Mouse (Mus musculus): ENCODE measurements around the gene H13. TPM values are rescaled to one million over a fixed set of nuclear protein-coding genes. Genes with fewer than 3 reads are reported as not detected.

H13 gene
- polyA plus RNA-seq, 1 experiment from 2014 or later: 169 TPM

DNA sequence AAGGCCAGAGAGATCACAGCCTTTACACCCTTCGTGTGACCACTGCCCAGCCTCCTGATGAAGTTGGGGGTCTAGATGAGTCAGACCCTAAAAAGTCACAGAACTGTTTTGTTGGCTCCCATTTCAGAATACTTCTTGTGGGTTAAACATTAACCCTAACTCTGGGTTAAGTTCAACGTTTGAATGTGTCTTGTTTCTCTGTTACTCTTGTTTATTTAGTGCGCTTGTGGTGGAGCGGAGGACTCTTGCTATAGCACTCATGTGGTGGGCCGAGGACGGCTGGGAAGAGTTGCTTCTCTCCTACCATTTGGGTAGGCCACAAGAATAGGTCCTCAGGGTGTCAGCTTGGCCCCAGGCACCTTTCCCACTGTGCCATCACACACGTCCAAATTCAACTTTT lies 59.3 kb downstream of the H13 start:
- H3K27me3 ChIP-seq: no peaks in the 10 kb centered on the region
- WGBS: 83% methylated on average over 7 of the region's 7 CpGs
- no peak overlapping the region for H3K9ac ChIP-seq
- peak overlapping the region; percentile 67; the same call in 1 of the 2 replicates for H3K27ac ChIP-seq
- H3K4me2 ChIP-seq: no peak overlapping the region
- no peaks in the 10 kb centered on the region for H3K36me3 ChIP-seq
- no peaks in the 10 kb centered on the region for H3K9me3 ChIP-seq
- no peak overlapping the region for H3K4me3 ChIP-seq
- peaks cover 38% of the 10 kb centered on the region for H3K4me1 ChIP-seq (replicated peaks)
- no peak for ATAC-seq (ENCODE audit: low FRiP score)

GRCm38 (mm10) chr2:152729013-152729635 lies 59.9 kb downstream of the H13 start:
- ATAC-seq (ENCODE audit: low FRiP score): no peak
- Histone ChIP-seq H3K27me3 (no peaks in the 10 kb centered on the region), H3K9me3 (no peaks in the 10 kb centered on the region), H3K4me1 (replicated peaks) (peaks cover 33% of the 10 kb centered on the region), H3K27ac (peak overlapping the region; percentile 67), H3K36me3 (no peaks in the 10 kb centered on the region), H3K9ac (no peak overlapping the region; the same call in 1 of the 2 replicates), H3K4me3 (no peak overlapping the region), H3K4me2 (no peak overlapping the region)
- WGBS: 57% methylated on average over 8 of the region's 8 CpGs

DNA sequence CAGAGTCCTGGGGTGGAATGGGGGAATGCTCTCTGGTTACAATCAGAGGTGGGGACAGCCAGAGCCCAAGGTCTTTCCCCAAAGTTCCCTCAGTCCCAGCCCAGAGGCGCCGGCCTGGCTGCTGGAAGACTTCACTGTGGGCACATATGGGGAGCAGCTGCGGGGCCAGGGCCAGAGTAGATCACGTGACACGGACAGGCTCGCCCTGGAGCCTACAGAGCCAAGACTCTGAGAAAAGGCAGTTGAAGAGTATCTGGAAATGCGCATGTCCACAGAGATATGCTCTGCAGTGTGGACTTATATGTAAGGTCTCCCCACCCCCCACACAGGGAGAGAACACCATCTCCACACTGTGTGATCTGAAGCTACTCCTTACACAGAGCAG lies 60.4 kb downstream of the H13 start:
- Histone ChIP-seq H3K9ac (no peak overlapping the region; the same call in 1 of the 2 replicates), H3K36me3 (no peaks in the 10 kb centered on the region), H3K27me3 (no peaks in the 10 kb centered on the region), H3K9me3 (no peaks in the 10 kb centered on the region), H3K4me2 (no peak overlapping the region), H3K27ac (peak overlapping the region; percentile 67), H3K4me1 (replicated peaks) (peaks cover 34% of the 10 kb centered on the region), H3K4me3 (no peak overlapping the region)
- ATAC-seq (ENCODE audit: low FRiP score): peak; percentile 47
- WGBS: 30% methylated on average over 7 of the region's 7 CpGs

DNA sequence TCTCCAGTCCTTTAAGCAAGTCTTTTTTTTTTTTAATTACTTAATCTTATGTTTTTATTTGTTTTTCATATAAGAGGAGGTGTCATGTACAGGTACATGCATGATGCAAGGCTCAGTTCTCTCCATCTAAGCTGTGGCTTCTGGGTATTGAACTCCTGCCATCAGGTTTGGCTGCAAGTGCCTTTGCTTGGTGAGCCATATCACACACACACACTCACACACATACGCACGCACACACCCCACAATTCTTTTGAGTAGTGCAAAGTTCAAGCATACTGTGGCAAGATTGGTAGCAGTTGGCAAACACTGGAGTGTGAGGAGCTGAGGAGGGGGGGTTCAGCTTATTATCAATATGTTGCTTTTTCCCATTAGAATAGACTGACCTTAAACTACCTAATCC lies 63.9 kb downstream of the H13 start:
- Histone ChIP-seq H3K27ac (no peak overlapping the region), H3K4me3 (no peak overlapping the region), H3K4me2 (no peak overlapping the region), H3K27me3 (no peaks in the 10 kb centered on the region), H3K36me3 (no peaks in the 10 kb centered on the region), H3K9ac (no peak overlapping the region), H3K4me1 (replicated peaks) (peaks cover 50% of the 10 kb centered on the region), H3K9me3 (no peaks in the 10 kb centered on the region)
- 85% methylated on average over 2 of the region's 2 CpGs for WGBS
- no peak for ATAC-seq (ENCODE audit: low FRiP score)

DNA sequence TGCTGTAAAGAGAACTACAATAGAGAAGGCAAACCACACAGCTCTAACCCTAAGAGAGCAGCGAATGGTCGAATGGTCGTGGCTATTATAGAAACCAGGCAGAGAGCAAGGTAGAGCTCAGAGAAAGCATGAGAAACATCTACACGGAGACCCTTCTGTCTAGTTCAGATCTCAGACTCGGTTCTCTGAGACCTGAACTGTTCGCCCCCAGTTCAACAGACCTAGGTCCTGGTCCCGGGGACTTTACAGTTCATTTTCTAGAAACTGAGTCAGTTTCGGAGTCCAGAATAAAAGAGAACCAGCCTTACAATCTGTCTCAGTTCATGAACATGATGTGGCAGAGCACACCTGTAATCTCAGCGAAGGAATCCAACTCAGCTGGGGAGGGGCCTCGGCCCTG lies 65.2 kb downstream of the H13 start:
- H3K27ac ChIP-seq: peak overlapping the region; percentile 85
- no peak for ATAC-seq (ENCODE audit: low FRiP score)
- peak overlapping the region; percentile 59 for H3K9ac ChIP-seq
- H3K4me3 ChIP-seq: peak overlapping the region; percentile 58
- WGBS: 9% methylated on average over 10 of the region's 10 CpGs
- peak overlapping the region; percentile 91 for H3K4me2 ChIP-seq
- H3K36me3 ChIP-seq: no peaks in the 10 kb centered on the region
- no peaks in the 10 kb centered on the region for H3K27me3 ChIP-seq
- H3K4me1 ChIP-seq (replicated peaks): peaks cover 57% of the 10 kb centered on the region
- H3K9me3 ChIP-seq: no peaks in the 10 kb centered on the region

DNA sequence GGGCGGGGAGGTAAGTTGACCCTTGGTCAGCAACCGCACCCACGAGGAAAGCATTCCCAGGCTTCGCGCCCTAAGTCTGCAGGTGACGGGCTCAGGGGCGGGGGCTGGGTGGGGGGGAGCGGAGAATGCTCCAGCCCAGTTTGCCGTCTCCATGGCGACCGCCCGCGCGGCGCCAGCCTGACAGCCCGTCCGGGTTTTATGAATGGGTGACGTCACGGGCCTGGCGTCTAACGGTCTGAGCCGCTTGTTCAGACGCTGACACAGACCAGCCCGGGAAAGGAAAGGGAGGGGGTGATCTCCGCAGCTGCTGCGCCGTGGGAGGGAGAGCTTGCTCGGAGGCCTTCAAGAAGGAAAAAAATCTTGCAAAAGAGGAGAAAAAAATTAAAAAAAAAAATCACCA lies 65.7 kb downstream of the H13 start:
- H3K9ac ChIP-seq: peak overlapping the region; percentile 59
- H3K9me3 ChIP-seq: no peaks in the 10 kb centered on the region
- no peaks in the 10 kb centered on the region for H3K27me3 ChIP-seq
- peak overlapping the region; percentile 58 for H3K4me3 ChIP-seq
- H3K36me3 ChIP-seq: no peaks in the 10 kb centered on the region
- H3K4me2 ChIP-seq: peak overlapping the region; percentile 91
- H3K4me1 ChIP-seq (replicated peaks): peaks cover 57% of the 10 kb centered on the region
- peak; percentile 86 for ATAC-seq (ENCODE audit: low FRiP score)
- under 1% methylated on average over 28 of the region's 28 CpGs for WGBS
- peak overlapping the region; percentile 85 for H3K27ac ChIP-seq

DNA sequence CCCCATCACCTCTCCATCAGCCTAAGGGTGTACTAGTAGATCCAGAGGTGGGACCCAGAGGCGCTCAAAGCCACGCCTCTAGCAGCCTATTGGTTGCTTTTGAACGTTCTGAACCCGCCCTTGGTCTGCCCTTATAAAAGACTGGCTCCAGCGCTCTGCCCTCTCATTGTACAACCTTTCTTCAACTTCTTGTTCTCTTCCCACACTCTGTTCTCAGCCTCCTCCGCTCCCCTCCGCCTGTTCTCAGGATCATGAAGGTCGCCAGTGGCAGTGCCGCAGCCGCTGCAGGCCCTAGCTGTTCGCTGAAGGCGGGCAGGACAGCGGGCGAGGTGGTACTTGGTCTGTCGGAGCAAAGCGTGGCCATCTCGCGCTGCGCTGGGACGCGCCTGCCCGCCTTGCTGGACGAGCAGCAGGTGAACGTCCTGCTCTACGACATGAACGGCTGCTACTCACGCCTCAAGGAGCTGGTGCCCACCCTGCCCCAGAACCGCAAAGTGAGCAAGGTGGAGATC lies 66.9 kb downstream of the H13 start, which contains the start of gene Id1:
TSS of gene Id1 (plus strand) at position 162 of the 512 bp plus-strand sequence.
- Histone ChIP-seq H3K36me3 (no peaks in the 10 kb centered on the region), H3K4me3 (peak within 1 kb of the TSS; percentile 58), H3K27me3 (no peaks in the 10 kb centered on the region), H3K4me1 (replicated peaks) (peaks cover 63% of the 10 kb centered on the region), H3K9ac (peak within 1 kb of the TSS; percentile 79), H3K27ac (peak within 1 kb of the TSS; percentile 85), H3K9me3 (no peaks in the 10 kb centered on the region), H3K4me2 (peak within 1 kb of the TSS; percentile 91)
- WGBS: under 1% methylated on average over 28 of the region's 28 CpGs
- peak; percentile 60 for ATAC-seq (ENCODE audit: low FRiP score)

DNA sequence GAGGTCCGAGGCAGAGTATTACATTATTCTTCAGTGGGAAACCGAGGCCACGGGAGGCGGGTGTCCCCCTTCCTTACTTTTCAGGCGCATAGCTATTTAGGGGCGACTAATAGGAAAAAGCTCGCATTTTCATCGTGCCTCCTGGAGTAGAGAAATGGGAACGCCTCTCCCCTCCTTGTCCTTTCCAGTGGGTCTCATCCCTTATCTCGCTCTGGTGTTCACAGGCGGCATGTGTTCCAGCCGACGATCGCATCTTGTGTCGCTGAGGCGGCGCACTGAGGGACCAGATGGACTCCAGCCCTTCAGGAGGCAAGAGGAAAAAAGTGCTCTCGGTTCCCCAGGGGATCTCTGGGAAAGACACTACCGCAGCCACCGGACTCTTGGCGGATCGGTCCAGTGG lies 67.5 kb downstream of the H13 start:
- no peak for ATAC-seq (ENCODE audit: low FRiP score)
- Histone ChIP-seq H3K27ac (peak overlapping the region; percentile 85), H3K4me1 (replicated peaks) (peaks cover 69% of the 10 kb centered on the region), H3K36me3 (no peaks in the 10 kb centered on the region), H3K9me3 (no peaks in the 10 kb centered on the region), H3K4me2 (peak overlapping the region; percentile 91), H3K4me3 (peak overlapping the region; percentile 58), H3K9ac (peak overlapping the region; percentile 79), H3K27me3 (no peaks in the 10 kb centered on the region)
- WGBS: under 1% methylated on average over 22 of the region's 22 CpGs

DNA sequence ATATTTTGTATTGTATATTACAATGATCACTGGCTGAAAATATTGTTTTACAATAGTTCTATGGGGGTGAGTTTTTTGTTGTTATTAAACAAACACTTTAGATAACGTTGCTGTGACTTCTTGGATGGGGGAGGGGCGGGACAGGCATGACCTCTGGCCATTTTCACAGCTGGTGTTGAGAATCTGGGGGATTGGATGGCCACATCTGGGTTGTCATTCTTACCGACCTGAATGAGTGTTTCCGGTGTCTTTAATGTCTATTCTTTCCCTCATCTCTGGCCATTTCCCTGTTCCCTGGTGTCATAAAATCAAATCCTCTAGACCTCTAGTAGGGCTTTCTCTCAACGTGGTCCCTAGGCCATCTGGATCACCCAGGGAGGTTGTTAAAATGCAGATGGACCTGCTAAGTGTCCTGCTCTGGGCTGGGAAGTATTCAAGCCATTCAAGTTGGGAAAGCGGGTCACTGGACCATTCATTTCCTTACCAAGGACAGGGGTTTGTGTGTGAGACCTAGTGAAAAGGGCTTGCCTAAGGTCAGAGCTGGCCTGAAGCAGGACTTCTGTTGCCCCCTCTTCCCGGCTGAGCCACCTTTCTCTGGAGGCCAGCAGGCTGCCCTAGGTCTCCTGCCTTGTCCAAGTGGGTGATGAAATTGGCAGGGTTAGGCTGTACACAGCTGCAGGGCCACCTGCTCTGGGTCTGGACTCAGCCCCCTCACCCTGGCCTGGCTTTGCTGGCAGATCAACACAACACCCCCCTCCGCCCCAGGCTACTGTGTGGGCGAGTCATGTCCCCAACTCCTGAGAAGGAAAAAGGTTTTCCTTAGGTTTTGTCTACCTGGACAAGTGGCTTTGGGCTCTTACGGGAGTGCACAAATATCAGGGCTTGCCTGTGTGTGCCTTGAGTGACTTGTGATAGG lies 68.3 kb downstream of the H13 start:
- no peaks in the 10 kb centered on the region for H3K9me3 ChIP-seq
- H3K27me3 ChIP-seq: no peaks in the 10 kb centered on the region
- WGBS: 7% methylated on average over 10 of the region's 10 CpGs
- no peak for ATAC-seq (ENCODE audit: low FRiP score)
- H3K9ac ChIP-seq: peak overlapping the region; percentile 79
- H3K4me2 ChIP-seq: peak overlapping the region; percentile 91
- peaks cover 73% of the 10 kb centered on the region for H3K4me1 ChIP-seq (replicated peaks)
- peak overlapping the region; percentile 58 for H3K4me3 ChIP-seq
- peak overlapping the region; percentile 85 for H3K27ac ChIP-seq
- H3K36me3 ChIP-seq: no peaks in the 10 kb centered on the region

GRCm38 (mm10) chr2:152738341-152738740 lies 69.1 kb downstream of the H13 start:
- Histone ChIP-seq H3K9ac (peak overlapping the region; percentile 79), H3K9me3 (no peaks in the 10 kb centered on the region), H3K4me1 (replicated peaks) (peaks cover 73% of the 10 kb centered on the region), H3K27me3 (no peaks in the 10 kb centered on the region), H3K27ac (peak overlapping the region; percentile 85), H3K36me3 (no peaks in the 10 kb centered on the region), H3K4me3 (peak overlapping the region; percentile 58), H3K4me2 (peak overlapping the region; percentile 91)
- 54% methylated on average over 2 of the region's 2 CpGs for WGBS
- ATAC-seq (ENCODE audit: low FRiP score): no peak

DNA sequence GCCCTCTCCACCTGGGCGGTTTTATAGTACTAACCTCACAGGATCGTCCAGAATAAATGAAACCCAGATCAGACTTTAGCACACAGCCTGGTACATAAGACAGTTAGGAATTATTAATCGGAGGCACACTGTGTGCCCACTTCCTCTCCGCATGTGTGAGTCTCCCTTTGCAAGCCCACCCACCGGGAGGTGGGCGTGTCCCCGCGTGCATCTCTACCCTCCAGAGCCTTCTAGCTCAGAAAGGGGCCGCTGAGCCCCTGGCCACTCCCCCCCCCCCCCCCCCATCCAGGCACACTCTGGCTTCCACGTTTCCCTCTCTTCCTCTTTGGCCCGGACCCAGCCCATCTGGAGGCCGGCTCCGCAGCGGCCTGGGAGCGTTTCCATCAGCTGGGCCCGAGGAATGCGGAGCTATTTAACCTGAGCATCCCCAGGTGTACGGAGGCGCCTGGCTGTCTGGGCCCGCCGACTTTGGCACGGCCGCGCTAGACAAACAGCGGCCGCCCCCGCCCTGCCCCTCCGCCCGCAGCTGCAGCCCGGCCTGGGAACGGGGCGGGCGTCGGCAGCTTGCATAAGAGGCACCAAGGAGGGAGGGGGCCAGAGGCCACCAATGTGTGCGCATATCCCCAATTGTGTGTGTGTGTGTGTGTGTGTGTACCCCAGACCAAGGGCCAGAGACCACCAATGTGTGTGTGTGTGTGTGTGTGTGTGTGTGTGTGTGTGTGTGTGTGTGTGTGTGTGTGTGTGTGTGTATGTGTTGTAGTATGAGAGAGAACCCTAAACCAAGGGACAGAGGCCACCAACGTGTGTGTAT lies 70.0 kb downstream of the H13 start:
- Histone ChIP-seq H3K36me3 (no peaks in the 10 kb centered on the region), H3K9me3 (no peaks in the 10 kb centered on the region), H3K27ac (peak overlapping the region; percentile 85), H3K27me3 (no peaks in the 10 kb centered on the region), H3K4me2 (peak overlapping the region; percentile 91), H3K4me3 (peak overlapping the region; percentile 44), H3K9ac (peak overlapping the region; percentile 74), H3K4me1 (replicated peaks) (peaks cover 72% of the 10 kb centered on the region)
- WGBS: under 1% methylated on average over 35 of the region's 36 CpGs
- ATAC-seq (ENCODE audit: low FRiP score): peak; percentile 23; the same call in 1 of the 2 replicates

GRCm38 (mm10) chr2:152739842-152740260 lies 70.6 kb downstream of the H13 start:
- ATAC-seq (ENCODE audit: low FRiP score): no peak
- H3K36me3 ChIP-seq: no peaks in the 10 kb centered on the region
- H3K27ac ChIP-seq: peak overlapping the region; percentile 85
- no peak overlapping the region for H3K9ac ChIP-seq
- 26% methylated on average over 3 of the region's 3 CpGs for WGBS
- no peaks in the 10 kb centered on the region for H3K9me3 ChIP-seq
- no peaks in the 10 kb centered on the region for H3K27me3 ChIP-seq
- H3K4me3 ChIP-seq: no peak overlapping the region
- peak overlapping the region; percentile 91 for H3K4me2 ChIP-seq
- peaks cover 66% of the 10 kb centered on the region for H3K4me1 ChIP-seq (replicated peaks)
